Mouse (Mus musculus): Measurements from ENCODE around the gene Phgr1. TPM values are rescaled to one million over a fixed set of nuclear protein-coding genes. Genes with fewer than 3 reads are reported as not detected.

Phgr1 gene
- not detected for polyA plus RNA-seq (2017; shearing (Covaris generic))

DNA sequence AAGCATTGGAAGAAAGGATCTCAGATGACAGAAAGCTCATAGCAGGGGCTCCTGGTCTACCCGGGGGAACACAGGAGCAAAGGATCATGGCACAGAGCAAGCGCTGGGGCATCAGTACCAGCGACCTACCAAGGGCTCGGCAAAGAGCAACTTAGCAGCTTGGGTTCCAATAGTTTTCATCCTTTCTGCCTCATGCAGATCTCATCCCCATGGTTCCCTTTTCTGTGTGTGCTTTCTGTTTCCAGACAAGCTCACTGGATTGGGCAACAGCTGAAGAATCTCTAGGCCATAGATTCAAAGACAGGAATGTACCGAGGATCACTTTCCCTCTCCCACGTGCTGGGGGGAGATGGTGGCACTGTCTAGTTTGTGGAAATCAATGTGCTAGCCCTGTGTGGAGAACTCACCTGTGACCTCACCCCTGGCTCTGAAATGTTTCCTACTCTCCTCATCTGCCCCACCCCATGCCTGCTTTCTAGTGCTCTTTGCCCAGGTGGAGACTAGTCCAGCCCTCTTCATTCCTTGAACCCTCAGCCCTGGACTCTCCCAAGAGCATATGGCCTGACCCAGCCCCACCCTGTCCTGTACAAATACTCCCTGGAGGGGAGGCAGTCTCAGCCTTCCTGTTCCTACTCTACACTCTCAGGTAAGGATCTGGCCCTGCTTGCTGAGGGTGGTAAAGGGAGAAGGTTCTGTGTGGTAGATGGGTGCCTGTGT, at the start of gene Phgr1:
Phgr1 (plus strand) TSS at position 612 of the 717 bp plus-strand sequence.
- no peak for ATAC-seq

- no peak for ATAC-seq
Measured at GRCm38 (mm10) chr2:118723693-118724486, 48.7 kb upstream of the Phgr1 start.

DNA sequence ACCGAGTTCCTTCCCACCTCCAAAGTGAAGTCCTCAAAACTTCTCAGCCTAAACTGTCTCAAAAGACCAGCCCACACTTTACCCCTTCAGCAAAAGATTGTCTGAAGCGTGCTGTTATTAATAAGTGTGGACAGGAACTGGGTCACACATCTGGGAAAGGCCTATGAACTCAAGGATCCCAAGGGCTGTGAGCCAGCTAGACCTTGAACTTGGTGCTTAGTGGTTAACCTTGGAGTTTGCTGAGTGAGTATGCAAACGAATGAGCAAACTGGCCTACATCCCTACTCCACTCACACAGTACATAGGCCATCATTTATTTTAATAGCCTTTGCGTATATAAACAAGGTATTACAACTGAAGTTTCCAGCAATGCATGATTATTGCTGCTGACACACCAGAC, 47.1 kb upstream of the Phgr1 start:
- ATAC-seq = no peak

DNA sequence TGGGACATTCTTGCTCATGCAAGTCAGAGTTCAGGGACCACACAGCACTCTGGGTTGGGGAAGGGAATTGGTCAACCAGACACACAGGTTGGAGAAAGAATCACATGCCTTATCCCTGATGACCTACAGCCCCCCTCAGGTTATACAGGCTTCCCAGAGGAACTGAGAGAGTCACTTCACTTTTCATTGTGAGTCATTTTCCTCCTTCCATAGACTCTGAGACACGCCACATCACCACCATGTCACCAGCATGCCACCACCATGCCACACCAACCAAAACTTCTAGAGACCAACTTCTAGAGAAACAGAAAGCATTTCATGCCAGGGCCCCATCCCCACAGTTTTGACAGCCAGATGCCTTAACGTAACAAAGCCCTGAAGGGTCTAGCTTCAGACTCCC, 45.7 kb upstream of the Phgr1 start:
- ATAC-seq = no peak

GRCm38 (mm10) chr2:118727911-118728310, 44.7 kb upstream of the Phgr1 start:
- no peak for ATAC-seq

- ATAC-seq = peak; percentile 80
Measured at GRCm38 (mm10) chr2:118728337-118728736, 44.2 kb upstream of the Phgr1 start, which contains the start of gene Plcb2. Gene Plcb2 (minus strand): TSS chr2:118728438.

DNA sequence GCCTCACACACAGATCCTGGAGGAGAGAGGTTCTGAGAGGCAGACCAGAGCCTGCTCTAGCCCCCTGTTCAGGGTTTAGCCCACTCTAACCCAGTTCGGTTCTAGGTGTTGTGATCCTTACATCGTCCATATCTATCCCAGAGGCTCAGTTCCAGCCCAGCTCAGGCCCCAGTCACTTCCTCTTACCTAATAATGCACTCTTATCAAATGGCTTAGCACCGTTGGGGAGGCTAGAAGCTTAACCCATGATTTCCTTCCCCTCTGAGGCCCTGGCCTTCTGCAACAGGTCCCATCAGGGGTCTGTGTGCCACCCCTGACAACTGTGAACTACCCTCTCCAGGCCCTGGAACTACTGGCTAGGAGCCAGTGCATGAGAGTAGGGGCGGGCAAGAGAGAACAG, 43.4 kb upstream of the Phgr1 start:
- ATAC-seq = peak; percentile 5

DNA sequence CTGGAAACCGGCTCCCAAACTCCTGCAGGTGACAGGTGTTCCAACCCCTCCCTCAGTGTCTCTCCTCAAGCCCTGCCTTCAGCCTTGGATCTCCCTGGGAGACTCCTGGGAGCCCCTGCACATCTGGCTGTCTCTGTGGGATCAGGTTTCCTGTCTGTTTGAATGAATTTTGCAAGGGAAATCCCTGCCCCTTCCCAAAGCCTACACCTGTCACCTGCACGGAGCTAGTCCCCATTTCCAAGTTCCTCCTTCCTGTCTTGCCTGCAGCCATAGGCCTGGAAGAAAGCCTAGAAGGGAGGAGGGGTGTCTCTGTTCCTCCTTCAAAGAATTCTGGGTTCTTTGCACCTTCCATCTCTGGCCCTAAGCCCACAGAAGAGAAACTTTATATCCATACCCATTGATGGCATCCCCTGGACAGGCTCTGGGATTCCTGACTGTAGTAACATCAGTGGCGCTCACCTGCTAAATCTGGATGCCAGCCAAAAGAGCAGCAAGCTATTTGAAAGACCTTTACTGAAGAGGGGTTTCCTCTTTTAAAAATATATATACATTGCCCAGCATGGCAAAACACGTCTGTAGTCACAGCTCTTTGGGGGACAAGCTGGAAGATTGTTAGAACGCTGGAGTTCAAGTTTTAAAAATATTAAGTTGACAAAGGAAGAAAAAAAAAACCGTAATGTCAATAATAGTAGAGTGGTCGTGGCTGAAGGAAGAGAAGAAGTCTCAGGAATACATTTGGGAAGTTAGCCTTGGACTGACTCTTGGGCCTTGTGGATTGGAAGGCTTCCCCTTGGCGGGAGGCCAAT, 42.5 kb upstream of the Phgr1 start:
- ATAC-seq = no peak

GRCm38 (mm10) chr2:118730622-118730915, 42.0 kb upstream of the Phgr1 start:
- ATAC-seq = peak; percentile 29

- no peak for ATAC-seq
Measured at GRCm38 (mm10) chr2:118731981-118732380, 40.6 kb upstream of the Phgr1 start.

- no peak for ATAC-seq
Measured at GRCm38 (mm10) chr2:118733341-118733740, 39.2 kb upstream of the Phgr1 start.

- no peak for ATAC-seq
Measured at GRCm38 (mm10) chr2:118740341-118740740, 32.2 kb upstream of the Phgr1 start.

- no peak for ATAC-seq
Measured at GRCm38 (mm10) chr2:118741183-118741582, 31.4 kb upstream of the Phgr1 start.

DNA sequence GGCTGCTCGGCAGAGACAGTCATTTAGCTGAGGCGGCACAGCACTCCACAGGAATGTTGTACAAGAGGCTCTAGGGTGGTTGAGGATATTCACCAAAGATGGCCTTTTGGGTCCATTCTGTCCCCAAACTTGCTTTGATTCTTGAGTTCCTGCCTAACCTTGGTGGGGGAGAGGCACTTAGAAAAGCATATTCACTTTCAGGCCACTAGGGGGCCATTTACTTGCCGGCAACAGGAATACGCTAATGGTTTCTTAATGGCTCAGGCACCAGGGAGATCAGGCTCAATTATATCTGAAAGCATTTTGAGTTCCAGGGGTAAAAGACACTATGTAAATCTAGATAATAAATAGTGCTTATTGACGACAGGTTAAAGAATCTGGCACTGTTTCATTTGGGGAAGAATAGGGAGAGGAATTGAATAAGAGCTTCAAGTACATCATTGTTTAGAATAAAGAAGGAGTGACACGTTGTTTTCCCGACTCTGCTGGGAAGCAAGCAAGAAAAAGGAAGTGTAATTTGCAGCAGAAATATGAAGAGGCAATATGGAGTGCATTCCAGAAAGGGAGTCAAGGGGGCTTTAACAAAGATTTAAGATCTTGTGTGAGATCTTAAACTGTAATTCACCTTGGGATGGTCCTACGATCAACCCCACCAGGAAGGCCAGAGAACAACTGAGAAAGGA, 29.2 kb upstream of the Phgr1 start:
- peak; percentile 51 for ATAC-seq

DNA sequence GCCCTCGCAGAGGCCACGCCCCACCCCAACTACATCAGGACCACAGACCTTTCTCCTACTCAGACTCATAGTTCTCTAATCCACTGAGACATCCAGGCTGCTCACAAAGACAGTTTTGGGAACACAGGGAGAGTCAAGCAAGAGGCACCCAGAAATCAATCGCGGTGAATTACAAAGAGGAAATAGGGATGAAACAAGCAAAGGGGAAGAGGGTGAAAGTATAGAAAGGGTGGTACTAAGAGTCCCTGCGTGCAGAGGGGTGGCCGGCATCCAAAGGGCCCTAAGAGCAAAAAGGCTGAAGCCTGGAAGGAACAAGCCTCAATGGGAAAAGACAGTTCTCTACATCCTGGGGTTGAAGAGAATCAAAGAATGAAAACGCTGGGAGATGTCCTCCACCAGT, 27.9 kb upstream of the Phgr1 start:
- ATAC-seq = no peak

DNA sequence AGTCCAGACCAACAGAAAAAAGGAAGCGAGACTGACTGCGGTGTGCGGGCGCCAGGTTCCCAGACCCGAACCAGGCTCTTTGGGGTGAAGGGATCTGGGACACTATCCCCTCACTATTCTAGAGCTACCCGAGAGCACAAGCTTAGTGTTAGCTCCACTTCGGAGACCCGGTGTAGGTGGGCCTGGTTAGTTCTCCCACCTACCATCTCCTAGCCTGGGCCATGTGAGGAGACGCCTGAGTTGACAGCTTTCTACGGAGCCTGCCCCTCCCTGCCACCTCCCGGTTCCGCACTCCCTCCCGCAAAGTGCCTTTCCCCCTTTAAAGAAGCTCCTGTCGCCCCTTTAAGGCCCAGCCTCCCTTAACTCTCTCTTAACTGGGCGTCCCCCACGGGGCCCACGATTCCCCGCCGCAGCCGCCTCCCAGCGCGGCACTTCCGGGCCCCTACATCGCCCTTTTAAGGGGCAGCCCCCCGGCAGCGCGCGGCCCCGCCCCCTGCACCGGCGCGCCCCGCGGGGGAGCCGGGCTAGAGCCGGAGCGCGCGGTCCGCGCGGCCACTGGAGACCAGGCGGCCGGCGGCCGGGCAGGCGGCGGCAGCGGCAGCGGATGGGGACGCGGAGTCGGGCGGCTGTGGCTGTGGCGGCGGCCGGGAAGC, 27.2 kb upstream of the Phgr1 start, which contains the start of gene Inafm2:
Inafm2 (plus strand) TSS at position 527 of the 653 bp plus-strand sequence.
- peak; percentile 84 for ATAC-seq

- peak; percentile 32 for ATAC-seq
Measured at GRCm38 (mm10) chr2:118745915-118746901, 26.4 kb upstream of the Phgr1 start.

- no peak for ATAC-seq
Measured at GRCm38 (mm10) chr2:118747301-118747960, 25.1 kb upstream of the Phgr1 start.

DNA sequence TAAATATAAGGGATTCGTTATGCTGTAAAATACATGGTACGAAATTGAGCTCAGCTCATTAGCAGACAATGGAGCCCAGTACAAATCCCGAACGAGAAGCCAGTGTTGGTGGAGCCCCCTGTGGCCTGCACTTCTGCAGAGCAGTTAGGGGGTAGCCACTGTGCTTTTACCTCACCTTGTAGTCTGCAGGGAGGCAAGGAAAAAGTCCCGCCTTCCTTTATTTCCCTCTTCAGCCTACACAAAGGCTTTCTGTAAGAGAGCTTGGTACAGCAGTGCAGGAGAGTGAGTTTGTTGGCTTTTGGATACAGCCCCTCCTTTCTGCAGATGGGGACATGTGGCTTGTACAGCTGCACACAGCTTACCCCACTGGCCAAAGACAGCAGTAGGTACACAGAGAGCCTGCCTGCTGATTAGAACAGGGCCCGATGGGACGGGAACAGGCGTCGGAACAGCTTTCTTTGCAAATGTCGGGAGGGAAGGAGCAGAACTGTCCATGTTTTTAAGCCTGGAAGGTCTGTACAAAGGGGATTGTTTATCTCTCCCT, 23.2 kb upstream of the Phgr1 start:
- ATAC-seq = no peak

DNA sequence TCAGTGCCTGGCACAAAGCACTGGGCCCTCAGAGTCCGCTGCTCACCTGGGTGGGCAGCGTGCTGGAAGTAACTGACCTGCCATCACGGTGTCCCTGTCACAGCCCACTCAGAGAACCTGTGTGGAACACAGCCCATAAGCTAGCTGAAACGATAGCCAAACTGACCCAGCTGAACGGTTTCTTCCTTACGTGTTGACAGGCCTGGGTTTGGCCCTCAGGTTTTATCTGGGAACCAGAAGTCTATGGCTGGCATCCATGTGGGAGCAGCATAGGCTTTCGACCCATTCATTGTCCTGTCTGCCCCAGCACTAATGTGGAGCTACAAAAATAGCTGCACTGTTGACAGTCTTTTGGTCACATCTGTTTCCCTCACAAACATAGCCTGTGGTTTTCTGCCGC, 22.1 kb upstream of the Phgr1 start:
- ATAC-seq = no peak

Data from CD4-positive, CD25-positive, alpha-beta regulatory T cell, adult 4 months (primary cell).